Mouse (Mus musculus) fat pad, adult 2 months (tissue): ENCODE data around the gene Cpvl.

Source experiments
- DNase-seq: peaks from one replicate; pipeline ENCODE4 v3.0.0-alpha.2; 2011; ENCODE audit warnings: low read depth, low spot score; ENCODE audit errors: extremely low read depth

Cpvl gene

GRCm38 (mm10) chr6:53972238-53972743 lies 6.2 kb downstream of the Cpvl start:
- no peak for DNase-seq

- DNase-seq = no peak
Measured at GRCm38 (mm10) chr6:53971729-53972128, 6.7 kb downstream of the Cpvl start.

- no peak for DNase-seq
Measured at GRCm38 (mm10) chr6:53969081-53969480, 9.4 kb downstream of the Cpvl start.

- DNase-seq = no peak
Measured at GRCm38 (mm10) chr6:53968550-53968949, 9.9 kb downstream of the Cpvl start.

- DNase-seq = no peak
Measured at GRCm38 (mm10) chr6:53966595-53966994, 11.9 kb downstream of the Cpvl start.

GRCm38 (mm10) chr6:53965900-53966299 lies 12.6 kb downstream of the Cpvl start:
- DNase-seq = no peak

- no peak for DNase-seq
Measured at GRCm38 (mm10) chr6:53963906-53964496, 14.5 kb downstream of the Cpvl start.

- no peak for DNase-seq
Measured at GRCm38 (mm10) chr6:53962006-53962405, 16.5 kb downstream of the Cpvl start.

GRCm38 (mm10) chr6:53959826-53960225 lies 18.6 kb downstream of the Cpvl start:
- DNase-seq = no peak

- DNase-seq = no peak
Measured at GRCm38 (mm10) chr6:53958321-53958720, 20.1 kb downstream of the Cpvl start.

- no peak for DNase-seq
Measured at GRCm38 (mm10) chr6:53956513-53956912, 22.0 kb downstream of the Cpvl start.

- DNase-seq = no peak
Measured at GRCm38 (mm10) chr6:53955846-53956245, 22.6 kb downstream of the Cpvl start.

- no peak for DNase-seq
Measured at GRCm38 (mm10) chr6:53955271-53955670, 23.2 kb downstream of the Cpvl start.

GRCm38 (mm10) chr6:53954106-53954505 lies 24.4 kb downstream of the Cpvl start:
- DNase-seq = no peak

GRCm38 (mm10) chr6:53953348-53953747 lies 25.1 kb downstream of the Cpvl start:
- no peak for DNase-seq

GRCm38 (mm10) chr6:53951421-53951820 lies 27.1 kb downstream of the Cpvl start:
- no peak for DNase-seq

- no peak for DNase-seq
Measured at GRCm38 (mm10) chr6:53950876-53951275, 27.6 kb downstream of the Cpvl start.

- no peak for DNase-seq
Measured at GRCm38 (mm10) chr6:53948388-53949035, 30.0 kb downstream of the Cpvl start.

- DNase-seq = no peak
Measured at GRCm38 (mm10) chr6:53944887-53945286, 33.6 kb downstream of the Cpvl start.

GRCm38 (mm10) chr6:53944417-53944816 lies 34.1 kb downstream of the Cpvl start:
- no peak for DNase-seq

GRCm38 (mm10) chr6:53942190-53942831 lies 36.2 kb downstream of the Cpvl start:
- no peak for DNase-seq

- DNase-seq = no peak
Measured at GRCm38 (mm10) chr6:53939752-53940151, 38.7 kb downstream of the Cpvl start.
